Mouse (Mus musculus): Measurements from ENCODE around the gene Plekha5.
"Not testable (repeated sequence)": the region's sequence is repeated elsewhere in the genome, so short reads cannot be mapped to it uniquely, and the experiment has no call there.

Gene Plekha5

DNA sequence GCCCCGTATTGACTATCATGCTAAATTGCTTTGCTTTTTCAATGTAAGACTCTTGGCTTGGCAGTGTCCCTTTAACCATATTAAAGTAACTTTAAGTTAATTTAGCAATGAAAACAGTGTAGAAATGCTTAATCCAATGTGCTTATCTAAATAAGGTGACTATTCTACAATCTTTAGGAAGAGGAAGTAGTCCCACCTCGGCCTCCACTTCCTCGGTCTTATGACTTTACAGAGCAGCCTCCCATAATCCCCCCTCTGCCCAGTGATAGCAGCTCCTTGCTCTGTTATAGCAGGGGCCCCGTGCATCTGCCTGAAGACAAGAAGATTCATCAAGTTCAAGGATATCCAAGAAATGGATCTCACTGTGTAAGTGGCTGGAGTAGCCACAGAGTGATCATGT, 156.3 kb downstream of the Plekha5 start:
- DNase-seq, result no peak

DNA sequence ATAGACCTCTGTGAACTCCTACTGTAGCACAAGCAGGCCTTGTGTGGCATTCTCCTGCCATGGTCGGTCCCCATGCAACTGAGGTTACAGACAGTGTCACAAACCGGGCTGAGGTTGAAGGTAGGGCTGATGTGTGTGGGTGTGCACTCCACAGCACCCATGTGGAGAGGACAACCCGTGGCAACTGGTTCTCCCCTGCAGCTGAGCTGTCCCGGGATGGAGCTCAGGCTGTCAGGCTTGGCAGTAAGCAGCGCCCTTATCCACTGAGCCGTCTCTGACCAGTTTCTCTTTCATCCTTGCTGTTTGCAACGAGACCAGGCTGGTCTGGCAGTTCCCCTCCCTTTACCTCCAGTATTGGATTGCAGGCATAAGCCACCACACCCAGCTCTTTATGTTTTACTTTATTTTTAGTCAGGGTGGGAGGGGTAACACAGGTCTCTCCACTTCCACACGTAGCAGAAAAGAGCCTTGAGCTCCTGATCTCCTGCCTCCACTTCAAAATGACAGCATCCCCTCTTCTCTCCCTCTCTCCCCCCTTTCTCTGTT, 162.9 kb downstream of the Plekha5 start:
- DNase-seq, result no peak

- DNase-seq, result no peak
Observed at GRCm38 (mm10) chr6:140591331-140591730, 167.5 kb downstream of the Plekha5 start.

- DNase-seq, result no peak
Observed at GRCm38 (mm10) chr6:140592713-140593112, 168.9 kb downstream of the Plekha5 start.

DNA sequence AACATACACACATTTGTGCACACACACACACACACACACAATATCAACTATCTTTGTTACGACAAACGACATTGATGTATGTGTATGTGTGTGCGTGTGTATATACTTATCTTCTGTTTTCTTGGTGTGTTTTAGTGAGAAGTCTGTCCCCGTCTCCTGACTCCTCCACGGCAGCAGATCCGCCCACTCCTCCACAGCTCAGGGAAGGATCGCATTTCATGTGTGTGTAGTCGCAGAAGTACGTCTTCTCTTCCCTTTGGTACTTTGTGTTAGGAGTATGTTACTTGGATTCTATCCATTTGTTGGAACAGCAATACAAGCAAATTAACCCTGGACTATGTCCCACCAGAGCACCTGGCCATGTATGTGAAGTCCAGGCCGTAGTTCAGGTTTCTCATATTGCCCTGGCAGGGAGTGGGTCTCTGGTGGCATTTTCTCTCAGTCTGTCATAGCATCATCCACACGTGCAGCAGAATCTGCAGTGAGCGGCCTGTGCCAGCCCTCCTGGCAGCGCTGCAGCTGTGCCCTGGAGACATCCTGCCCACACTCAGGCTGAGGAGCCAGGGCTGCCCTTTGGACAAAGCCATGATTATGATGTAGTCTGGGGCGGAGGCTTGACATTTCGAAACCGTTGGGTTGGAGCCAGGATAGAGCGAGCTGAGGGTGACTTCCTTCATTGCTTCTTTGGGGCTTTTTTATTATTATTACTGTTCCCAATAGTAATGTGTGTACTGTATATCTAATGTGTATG, 169.7 kb downstream of the Plekha5 start:
- peak; percentile 53 to 56 for DNase-seq

GRCm38 (mm10) chr6:140595551-140595950, 171.7 kb downstream of the Plekha5 start:
- not testable (repeated sequence) for DNase-seq

- DNase-seq, result no peak
Observed at GRCm38 (mm10) chr6:140597381-140598329, 173.8 kb downstream of the Plekha5 start.

GRCm38 (mm10) chr6:140598516-140598915, 174.7 kb downstream of the Plekha5 start:
- DNase-seq, result no peak

- DNase-seq, result no peak
Observed at GRCm38 (mm10) chr6:140599337-140599736, 175.5 kb downstream of the Plekha5 start.

DNA sequence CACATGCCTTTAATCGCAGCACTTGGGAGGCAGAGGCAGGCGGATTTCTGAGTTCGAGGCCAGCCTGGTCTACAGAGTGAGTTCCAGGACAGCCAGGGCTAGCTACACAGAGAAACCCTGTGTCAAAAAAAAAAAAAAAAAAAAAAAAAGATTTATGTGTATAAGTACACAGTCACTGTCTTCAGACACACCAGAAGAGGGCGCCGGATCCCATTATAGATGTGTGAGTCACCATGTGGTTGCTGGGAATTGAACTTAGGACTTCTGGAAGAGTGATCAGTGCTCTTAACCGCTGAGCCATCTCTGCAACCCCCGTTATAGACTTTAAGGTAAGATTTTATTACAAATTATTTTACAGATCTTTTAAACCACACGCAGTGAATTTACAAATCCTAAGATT, 176.8 kb downstream of the Plekha5 start:
- DNase-seq, result not testable (repeated sequence)

DNA sequence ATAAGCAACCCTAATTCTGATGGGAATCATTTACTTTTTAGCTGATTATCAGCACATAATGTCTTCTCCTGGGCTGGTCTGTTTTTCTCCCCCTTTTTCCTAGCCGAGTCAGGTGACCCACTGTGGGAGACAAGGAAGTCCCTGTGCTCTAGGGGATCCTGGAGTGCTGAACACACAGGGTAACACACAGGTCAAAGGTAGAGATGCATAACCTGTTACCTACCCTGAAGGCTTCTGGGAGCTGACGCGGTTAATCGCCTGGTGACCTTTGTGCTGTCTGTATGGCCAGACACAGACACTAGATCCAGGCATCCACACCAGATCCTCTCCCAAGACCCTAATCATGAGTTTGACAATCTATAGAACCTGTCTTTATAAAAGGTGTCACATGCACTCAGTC, 177.3 kb downstream of the Plekha5 start:
- DNase-seq, result no peak

GRCm38 (mm10) chr6:140603228-140603944, 179.5 kb downstream of the Plekha5 start:
- DNase-seq, result no peak

DNA sequence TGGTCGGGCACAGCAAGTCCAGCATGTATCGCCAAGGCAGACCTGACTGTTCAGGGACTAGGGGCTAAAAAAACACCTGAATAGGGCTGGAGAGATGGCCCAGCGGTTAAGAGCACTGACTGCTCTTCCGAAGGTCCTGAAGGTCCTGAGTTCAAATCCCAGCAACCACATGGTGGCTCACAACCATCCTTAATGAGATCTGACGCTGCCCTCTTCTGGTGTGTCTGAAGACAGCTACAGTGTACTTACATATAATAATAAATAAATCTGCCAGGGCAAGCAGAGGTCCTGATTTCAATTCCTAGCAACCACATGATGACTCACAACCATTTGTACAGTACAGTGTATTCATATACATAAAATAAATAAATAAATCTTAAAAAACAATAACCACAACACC, 181.3 kb downstream of the Plekha5 start:
- not testable (repeated sequence) for DNase-seq

DNA sequence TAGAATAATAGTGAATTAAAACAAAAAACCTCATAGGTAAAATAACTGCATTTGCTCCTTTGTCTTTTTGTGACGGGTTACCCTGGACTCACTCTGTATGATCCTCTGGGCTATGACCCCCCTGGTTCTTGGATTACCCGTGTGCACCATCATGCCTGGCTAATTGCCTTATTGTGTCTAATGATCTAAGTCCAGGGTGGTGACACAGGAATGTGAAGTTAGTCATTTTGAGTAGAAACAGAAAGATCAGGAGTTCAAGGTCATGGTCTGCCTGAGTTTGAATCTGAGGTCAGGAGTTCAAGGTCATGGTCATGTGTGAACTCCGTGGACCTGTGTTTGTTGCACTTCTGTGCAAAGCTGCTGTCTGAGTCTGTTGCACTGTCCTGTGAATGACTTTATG, 181.9 kb downstream of the Plekha5 start:
- no peak for DNase-seq

GRCm38 (mm10) chr6:140606534-140606933, 182.7 kb downstream of the Plekha5 start:
- DNase-seq, result no peak

GRCm38 (mm10) chr6:140608666-140609065, 184.8 kb downstream of the Plekha5 start:
- no peak for DNase-seq

GRCm38 (mm10) chr6:140609533-140609932, 185.7 kb downstream of the Plekha5 start:
- DNase-seq, result no peak

- no peak for DNase-seq
Observed at GRCm38 (mm10) chr6:140610117-140610516, 186.3 kb downstream of the Plekha5 start.

DNA sequence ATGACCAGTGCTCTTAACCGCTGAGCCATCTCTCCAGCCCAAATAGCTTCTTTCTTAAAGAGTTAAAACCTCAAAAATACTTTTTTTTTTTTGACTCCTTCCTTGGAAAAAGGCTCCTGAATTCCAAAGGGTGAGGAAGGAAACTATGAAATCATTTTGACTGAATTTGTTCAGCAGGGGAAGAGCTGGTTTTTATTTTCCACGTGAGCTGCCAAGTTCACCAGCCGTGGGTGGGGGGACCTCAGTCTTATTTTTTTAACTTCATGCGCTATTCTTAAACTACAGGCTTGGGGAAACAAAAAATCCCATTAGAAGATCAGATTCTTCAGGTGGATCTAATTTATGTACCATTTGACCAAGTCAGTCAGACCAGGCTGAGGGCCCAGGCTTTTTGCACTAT, 187.4 kb downstream of the Plekha5 start:
- DNase-seq, result no peak

- DNase-seq, result no peak
Observed at GRCm38 (mm10) chr6:140611893-140612473, 188.1 kb downstream of the Plekha5 start.

- DNase-seq, result no peak
Observed at GRCm38 (mm10) chr6:140613822-140614221, 190.0 kb downstream of the Plekha5 start.

DNA sequence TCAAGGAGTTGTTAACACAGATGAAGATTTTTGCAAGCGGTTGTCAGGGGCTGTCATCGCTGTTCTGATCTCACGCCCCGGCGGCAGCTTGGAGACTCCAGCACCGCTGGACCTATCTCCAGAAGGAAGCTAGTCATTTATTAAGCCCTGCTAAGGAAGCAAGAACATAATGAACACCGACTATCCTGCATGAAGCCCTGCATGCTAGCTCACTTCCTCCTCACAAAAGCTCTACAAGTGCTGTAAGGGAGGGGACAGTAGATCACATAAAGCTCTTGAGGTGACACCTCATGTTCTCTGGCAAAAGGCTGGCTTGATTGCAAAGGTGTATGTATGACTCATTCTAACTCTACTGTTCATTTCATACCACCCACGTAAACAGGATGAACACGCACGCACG, 190.9 kb downstream of the Plekha5 start:
- DNase-seq, result no peak
